Mouse (Mus musculus): ENCODE measurements at regions not wholly inside any gene's neighbourhood (a gene's known extent, or its start where the extent isn't known, plus 50 kb on each side); places are given as distances from the start of the nearest gene placed in this dataset.

DNA sequence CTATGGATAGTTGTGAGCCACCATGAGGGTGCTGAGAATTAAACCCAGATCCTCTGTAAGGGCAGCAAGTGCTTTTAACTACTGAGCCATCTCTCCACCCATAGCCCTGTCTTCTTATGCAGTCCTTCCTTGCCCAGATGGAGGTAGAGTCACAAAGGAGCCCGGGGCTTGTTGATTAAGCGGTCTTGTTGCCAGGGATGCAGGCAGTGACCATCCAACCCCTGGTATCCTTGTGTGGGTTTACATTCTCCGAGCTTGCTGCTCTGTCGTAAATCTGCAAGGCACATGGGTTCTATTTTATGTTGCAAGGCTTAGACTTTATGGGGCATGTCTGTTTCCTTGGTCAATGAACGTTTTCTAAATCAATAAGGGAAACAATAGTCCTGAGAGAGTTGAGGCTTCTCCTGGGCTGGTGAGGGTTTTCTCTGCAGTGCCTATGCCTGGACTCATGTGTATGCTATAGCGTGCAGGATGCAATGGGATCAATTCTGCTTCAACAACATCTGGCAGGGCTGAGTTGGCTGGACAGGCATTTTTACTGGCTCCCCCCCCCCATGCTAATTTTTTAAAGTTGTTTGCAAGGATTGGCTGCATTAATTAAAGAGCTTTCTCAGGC is 150.7 kb upstream of the Cops8 start:
- TF ChIP-seq POLR2A (IDR thresholded peaks at IDR 0.05; ENCODE audit: low read depth, low read length) (no peak), CTCF (IDR thresholded peaks at IDR 0.05; ENCODE audit: extremely low read depth, insufficient read length, insufficient replicate concordance, low read depth, low read length) (no peak)

Measured in small intestine, adult 2 months (tissue).